Comparison of ENCODE assay signal across 8 mouse cellular contexts in the genomic region with DNA sequence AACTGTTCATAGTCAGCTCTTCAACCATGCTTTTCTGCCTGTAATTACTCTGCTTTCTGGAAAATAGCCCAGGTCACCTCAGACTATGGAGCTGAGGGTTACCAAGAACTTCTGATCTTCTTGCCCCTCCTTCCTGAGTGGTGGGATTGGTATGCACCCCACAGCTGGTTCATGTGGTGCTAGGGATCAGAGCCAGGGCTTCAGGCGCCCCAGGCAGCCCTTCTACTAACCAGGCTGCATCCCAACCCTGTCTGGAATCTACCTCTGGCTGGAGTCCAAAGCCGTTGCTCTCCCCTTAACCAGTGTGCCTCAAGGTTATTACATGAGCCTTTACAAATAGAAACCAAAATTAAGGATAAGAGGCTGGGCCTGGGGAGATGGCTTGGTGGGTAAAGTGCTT.
A peak's percentile ranks its signal among the peaks of the same experiment; 100 is the strongest.
DNase-seq lines count a peak whose midpoint lies in the region; ATAC-seq and TF ChIP-seq lines count a peak whose summit lies in the region.

No protein-coding gene starts in this region.

- H3K4me1 ChIP-seq in kidney, embryonic 14.5 days (ENCODE audit: control insufficient read depth, insufficient read depth, low read length): peaks cover 8% of the 10 kb centered on the region; the same call in 1 of the 2 replicates
- peaks cover 23% of the 10 kb centered on the region for H3K4me1 ChIP-seq in embryonic facial prominence, embryonic 12.5 days
- H3K4me1 ChIP-seq in heart, embryonic 15.5 days (replicated peaks): peaks cover 26% of the 10 kb centered on the region
- peaks cover 31% of the 10 kb centered on the region for H3K4me1 ChIP-seq in limb, embryonic 14.5 days (ENCODE audit: control insufficient read depth, insufficient read depth, low read length)

- no peaks in the 10 kb centered on the region for H3K27me3 ChIP-seq in kidney, embryonic 14.5 days (ENCODE audit: control insufficient read depth, insufficient read depth, low read length)
- no peaks in the 10 kb centered on the region for H3K27me3 ChIP-seq in embryonic facial prominence, embryonic 12.5 days
- H3K27me3 ChIP-seq in heart, embryonic 15.5 days: no peaks in the 10 kb centered on the region
- H3K27me3 ChIP-seq in limb, embryonic 14.5 days (ENCODE audit: control insufficient read depth, insufficient read depth, low read length): no peaks in the 10 kb centered on the region

- no peak overlapping the region for H3K4me2 ChIP-seq in kidney, embryonic 14.5 days (replicated peaks; ENCODE audit: low read depth, low read length)
- H3K4me2 ChIP-seq in embryonic facial prominence, embryonic 12.5 days (replicated peaks): no peak overlapping the region
- H3K4me2 ChIP-seq in heart, embryonic 15.5 days: 0 out of 2 replicates have a peak overlapping the region, but pooled peaks have one; percentile 8
- H3K4me2 ChIP-seq in limb, embryonic 14.5 days (replicated peaks; ENCODE audit: low read depth, low read length, severe bottlenecking): 0 out of 2 replicates have a peak overlapping the region, but pooled peaks have one; percentile 13

- 54% methylated on average over 2 of the region's 2 CpGs for WGBS in kidney, embryonic 14.5 days
- WGBS in embryonic facial prominence, embryonic 12.5 days: 37% methylated on average over 2 of the region's 2 CpGs
- WGBS in heart, embryonic 15.5 days: 9% methylated on average over 2 of the region's 2 CpGs
- WGBS in limb, embryonic 14.5 days: 19% methylated on average over 2 of the region's 2 CpGs

- no peak for TF ChIP-seq POLR2A in limb, embryonic 14.5 days (IDR thresholded peaks at IDR 0.05; ENCODE audit: borderline replicate concordance, extremely low read depth, insufficient read depth, insufficient read length)

- H3K9me3 ChIP-seq in kidney, embryonic 14.5 days (ENCODE audit: control insufficient read depth, low read length): no peaks in the 10 kb centered on the region
- H3K9me3 ChIP-seq in embryonic facial prominence, embryonic 12.5 days: no peaks in the 10 kb centered on the region
- no peaks in the 10 kb centered on the region for H3K9me3 ChIP-seq in heart, embryonic 15.5 days (replicated peaks)
- no peaks in the 10 kb centered on the region for H3K9me3 ChIP-seq in limb, embryonic 14.5 days (ENCODE audit: control insufficient read depth, low read length)

- H3K36me3 ChIP-seq in kidney, embryonic 14.5 days (ENCODE audit: control insufficient read depth, insufficient read depth, low read length): no peaks in the 10 kb centered on the region; the same call in 1 of the 2 replicates
- no peaks in the 10 kb centered on the region for H3K36me3 ChIP-seq in embryonic facial prominence, embryonic 12.5 days
- H3K36me3 ChIP-seq in heart, embryonic 15.5 days: no peaks in the 10 kb centered on the region
- H3K36me3 ChIP-seq in limb, embryonic 14.5 days (ENCODE audit: control insufficient read depth, insufficient read depth, low read length): 0 out of 2 replicates have a peak, but pooled peaks cover 6% of the 10 kb centered on the region

- DNase-seq in kidney, adult 11 months: peak; percentile 90
- peak; percentile 88 for DNase-seq in limb, embryonic 14.5 days (ENCODE audit: low spot score)
- no peak for DNase-seq in layer of hippocampus, postnatal 14 days (ENCODE audit: low spot score in 2 of 2)

- no peak overlapping the region for H3K4me3 ChIP-seq in kidney, embryonic 14.5 days (ENCODE audit: low read length)
- H3K4me3 ChIP-seq in embryonic facial prominence, embryonic 12.5 days: no peak overlapping the region
- H3K4me3 ChIP-seq in heart, embryonic 15.5 days: no peak overlapping the region
- H3K4me3 ChIP-seq in limb, embryonic 14.5 days (replicated peaks; ENCODE audit: low read length): no peak overlapping the region

- no peak overlapping the region for H3K9ac ChIP-seq in kidney, embryonic 14.5 days (ENCODE audit: low read depth, low read length)
- H3K9ac ChIP-seq in embryonic facial prominence, embryonic 12.5 days: no peak overlapping the region
- 0 out of 2 replicates have a peak overlapping the region, but pooled peaks have one; percentile 20 for H3K9ac ChIP-seq in heart, embryonic 15.5 days
- no peak overlapping the region for H3K9ac ChIP-seq in limb, embryonic 14.5 days (ENCODE audit: low read depth, low read length, severe bottlenecking)

- no peak overlapping the region for H3K27ac ChIP-seq in kidney, embryonic 14.5 days (ENCODE audit: low read depth, low read length)
- H3K27ac ChIP-seq in embryonic facial prominence, embryonic 12.5 days: peak overlapping the region; percentile 76
- peak overlapping the region; percentile 83 for H3K27ac ChIP-seq in heart, embryonic 15.5 days
- peak overlapping the region; percentile 81 for H3K27ac ChIP-seq in limb, embryonic 14.5 days (replicated peaks; ENCODE audit: low read depth, low read length)

- no peak; the same call in 1 of the 2 replicates for ATAC-seq in kidney, embryonic 14.5 days (ENCODE audit: low FRiP score, low TSS enrichment)
- ATAC-seq in embryonic facial prominence, embryonic 12.5 days (ENCODE audit: insufficient number of reproducible peaks, insufficient read depth, low FRiP score, low TSS enrichment): peak; percentile 79
- peak; percentile 84 for ATAC-seq in heart, embryonic 15.5 days (replicated peaks; ENCODE audit: insufficient number of reproducible peaks, insufficient read depth, low FRiP score, low read depth)
- peak; percentile 89 for ATAC-seq in limb, embryonic 14.5 days (ENCODE audit: low FRiP score, low read depth)
- ATAC-seq in megakaryocyte progenitor cell, adult 5-6 weeks (replicated peaks; ENCODE audit: poor library complexity): no peak
- no peak for ATAC-seq in megakaryocyte-erythroid progenitor cell, adult 5-6 weeks (replicated peaks; ENCODE audit: low FRiP score, low TSS enrichment, poor library complexity, severe bottlenecking)

Comparison
In these comparisons a context has a peak if more than half of its experiments do, and no peak if none do; other contexts are left out.
1. DNase-seq: peak in kidney, adult 11 months (single experiment) and limb, embryonic 14.5 days (single experiment); none in layer of hippocampus, postnatal 14 days (0 of 2).
2. ATAC-seq: peak in embryonic facial prominence, embryonic 12.5 days (single experiment), heart, embryonic 15.5 days (single experiment) and limb, embryonic 14.5 days (single experiment); none in kidney, embryonic 14.5 days (single experiment), megakaryocyte progenitor cell, adult 5-6 weeks (single experiment) and megakaryocyte-erythroid progenitor cell, adult 5-6 weeks (single experiment).
3. H3K4me2 ChIP-seq: peak in heart, embryonic 15.5 days (single experiment) and limb, embryonic 14.5 days (single experiment); none in kidney, embryonic 14.5 days (single experiment) and embryonic facial prominence, embryonic 12.5 days (single experiment).